Mouse (Mus musculus) liver, embryonic 15.5 days (tissue): ENCODE measurements at regions not wholly inside any gene's neighbourhood (a gene's known extent, or its start where the extent isn't known, plus 50 kb on each side); places are given as distances from the start of the nearest gene placed in this dataset.
A peak's percentile ranks its signal among the peaks of the same experiment; 100 is the strongest.
"Not testable (repeated sequence)": the region's sequence is repeated elsewhere in the genome, so short reads cannot be mapped to it uniquely, and the experiment has no call there.

Experiments used
- ATAC-seq: fragments of 200-750 bp; cut with Nextera tagmentation; 2 replicates; pipeline ENCODE4 v1.8.0; 2017; ENCODE audit warnings: moderate number of reproducible peaks, mild to moderate bottlenecking, moderate library complexity; ENCODE audit not compliant: insufficient read depth
- H3K27ac ChIP-seq: fragments of 300-500 bp; sonication (generic); replicated peaks from 2 replicates; pipeline ENCODE4 v1.5.1; 2015; ENCODE audit warnings: mild to moderate bottlenecking, inconsistent platforms
- H3K27me3 ChIP-seq: fragments of 300-500 bp; sonication (generic); 2 replicates; pipeline ENCODE4 v1.6.1; 2015; ENCODE audit warnings: mild to moderate bottlenecking, inconsistent platforms
- H3K36me3 ChIP-seq: fragments of 300-500 bp; sonication (generic); replicated peaks from 2 replicates; pipeline ENCODE4 v1.6.1; 2015; ENCODE audit warnings: moderate library complexity, mild to moderate bottlenecking, inconsistent platforms
- H3K4me1 ChIP-seq: fragments of 300-500 bp; sonication (generic); replicated peaks from 2 replicates; pipeline ENCODE4 v1.6.1; 2015; ENCODE audit warnings: inconsistent platforms
- H3K4me2 ChIP-seq: fragments of 300-500 bp; sonication (generic); 2 replicates; pipeline ENCODE4 v1.6.1; 2015; ENCODE audit warnings: moderate library complexity, mild to moderate bottlenecking, inconsistent platforms
- H3K4me3 ChIP-seq: fragments of 300-500 bp; sonication (generic); replicated peaks from 2 replicates; pipeline ENCODE4 v1.5.1; 2015; ENCODE audit warnings: mild to moderate bottlenecking, inconsistent platforms
- H3K9ac ChIP-seq: fragments of 300-500 bp; sonication (generic); 2 replicates; pipeline ENCODE4 v1.6.1; 2015; ENCODE audit warnings: moderate library complexity, mild to moderate bottlenecking, inconsistent platforms
- H3K9me3 ChIP-seq: fragments of 300-500 bp; sonication (generic); replicated peaks from 2 replicates; pipeline ENCODE4 v1.6.1; 2016; ENCODE audit warnings: inconsistent platforms
- WGBS: fragments of 180-500 bp; shearing (Covaris S2); methylation state at CpG from one replicate; pipeline ENCODE4 v1.1.7; 2015; ENCODE audit warnings: mixed read lengths; ENCODE audit not compliant: insufficient replicate concordance; 5-methylcytosine and 5-hydroxymethylcytosine counted together

DNA sequence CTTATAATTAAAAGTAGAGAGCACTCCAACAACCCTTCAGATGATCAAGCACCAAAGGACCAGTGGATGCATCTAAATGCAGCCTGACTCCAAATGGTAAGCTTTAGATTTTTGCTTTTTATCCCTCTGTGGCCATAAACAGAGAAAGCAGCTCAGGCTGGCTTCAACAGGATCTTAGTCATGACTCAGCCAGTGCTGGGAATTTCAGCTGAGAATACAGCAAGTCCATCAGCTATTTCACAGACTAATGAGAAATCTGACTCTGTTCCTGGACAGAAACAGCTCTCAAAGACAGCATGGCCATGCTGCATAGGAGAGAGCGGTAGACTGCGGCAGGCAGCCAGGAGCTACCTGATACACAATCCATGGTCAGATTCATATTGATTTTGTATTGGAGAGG, 1800.4 kb upstream of the 5930422O12Rik start:
- H3K36me3 ChIP-seq = no peaks in the 10 kb centered on the region
- H3K4me1 ChIP-seq = no peaks in the 10 kb centered on the region
- no peak for ATAC-seq
- no peak overlapping the region for H3K27ac ChIP-seq
- no peak overlapping the region for H3K4me2 ChIP-seq
- 74% methylated on average over 2 of the region's 2 CpGs for WGBS
- H3K27me3 ChIP-seq = no peaks in the 10 kb centered on the region
- H3K9me3 ChIP-seq = no peaks in the 10 kb centered on the region
- H3K9ac ChIP-seq = no peak overlapping the region
- no peak overlapping the region for H3K4me3 ChIP-seq

GRCm38 (mm10) chr8:31638417-31638816, 1790.1 kb upstream of the 5930422O12Rik start:
- WGBS = 52% methylated on average over 3 of the region's 3 CpGs
- Histone ChIP-seq H3K9ac (no peak overlapping the region), H3K27ac (no peak overlapping the region), H3K9me3 (no peaks in the 10 kb centered on the region), H3K27me3 (no peaks in the 10 kb centered on the region), H3K36me3 (no peaks in the 10 kb centered on the region), H3K4me3 (no peak overlapping the region), H3K4me1 (no peaks in the 10 kb centered on the region), H3K4me2 (no peak overlapping the region)
- no peak for ATAC-seq

- H3K4me3 ChIP-seq = no peak overlapping the region
- no peaks in the 10 kb centered on the region for H3K36me3 ChIP-seq
- no peaks in the 10 kb centered on the region for H3K9me3 ChIP-seq
- no peak overlapping the region for H3K27ac ChIP-seq
- no peaks in the 10 kb centered on the region for H3K4me1 ChIP-seq
- no peak overlapping the region for H3K9ac ChIP-seq
- ATAC-seq = no peak
- no peaks in the 10 kb centered on the region for H3K27me3 ChIP-seq
- H3K4me2 ChIP-seq = no peak overlapping the region
These were observed 1764.8 kb upstream of the 5930422O12Rik start for GRCm38 (mm10) chr8:31663717-31664116.

- Histone ChIP-seq H3K4me2 (no peak overlapping the region), H3K36me3 (no peaks in the 10 kb centered on the region), H3K4me1 (no peaks in the 10 kb centered on the region), H3K27ac (no peak overlapping the region), H3K9ac (no peak overlapping the region), H3K27me3 (no peaks in the 10 kb centered on the region), H3K4me3 (no peak overlapping the region), H3K9me3 (no peaks in the 10 kb centered on the region)
- WGBS = 71% methylated on average over 4 of the region's 4 CpGs
- ATAC-seq = no peak
These were observed 1763.0 kb upstream of the 5930422O12Rik start for GRCm38 (mm10) chr8:31665485-31665884.

- Histone ChIP-seq H3K27ac (no peak overlapping the region), H3K27me3 (no peaks in the 10 kb centered on the region), H3K9me3 (no peaks in the 10 kb centered on the region), H3K36me3 (no peaks in the 10 kb centered on the region), H3K4me1 (no peaks in the 10 kb centered on the region), H3K4me2 (no peak overlapping the region), H3K4me3 (no peak overlapping the region), H3K9ac (no peak overlapping the region)
- ATAC-seq = no peak
- WGBS = 48% methylated on average over 2 of the region's 2 CpGs
These were observed 1724.3 kb upstream of the 5930422O12Rik start for GRCm38 (mm10) chr8:31704168-31704567.

DNA sequence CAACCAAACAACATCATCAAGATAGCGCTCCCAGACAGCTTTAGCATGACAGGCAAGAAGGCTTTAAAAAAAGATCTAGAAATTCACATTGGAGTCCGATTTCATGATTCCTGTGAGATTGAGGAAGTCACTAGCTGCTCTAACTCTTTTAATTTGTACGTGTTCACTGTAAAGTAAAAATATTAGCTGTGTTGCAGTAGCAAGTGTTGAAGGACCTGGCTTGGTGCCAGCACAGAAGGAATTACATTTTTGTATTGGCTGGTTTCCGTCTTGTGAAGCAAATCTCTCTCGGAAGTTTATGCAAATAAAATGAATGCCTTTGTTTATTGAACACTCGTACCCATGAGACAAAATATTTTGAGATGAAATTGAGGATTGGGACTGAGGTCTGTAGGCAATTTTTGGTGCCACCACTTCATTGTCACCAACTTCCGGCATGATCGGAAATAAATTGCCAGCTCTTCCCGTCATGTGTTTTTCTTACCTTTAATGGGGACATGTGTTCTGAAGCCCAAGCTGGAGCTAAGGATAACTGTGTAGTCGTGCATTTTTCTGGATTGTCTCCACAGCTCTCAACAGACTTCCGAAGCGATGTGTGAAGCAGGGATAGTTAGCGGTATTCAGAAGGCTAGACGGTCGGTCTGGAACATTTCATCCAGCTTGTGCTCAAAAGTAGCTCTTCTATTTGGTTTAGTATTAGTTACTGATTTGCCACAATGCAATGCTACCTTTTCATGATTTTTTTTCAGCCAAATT, 1715.0 kb upstream of the 5930422O12Rik start:
- no peak overlapping the region for H3K4me2 ChIP-seq
- H3K27me3 ChIP-seq = no peaks in the 10 kb centered on the region
- no peak for ATAC-seq
- H3K4me1 ChIP-seq = peaks cover 4% of the 10 kb centered on the region
- 73% methylated on average over 15 of the region's 15 CpGs for WGBS
- no peak overlapping the region for H3K4me3 ChIP-seq
- no peaks in the 10 kb centered on the region for H3K9me3 ChIP-seq
- H3K36me3 ChIP-seq = no peaks in the 10 kb centered on the region
- no peak overlapping the region for H3K27ac ChIP-seq
- no peak overlapping the region for H3K9ac ChIP-seq

DNA sequence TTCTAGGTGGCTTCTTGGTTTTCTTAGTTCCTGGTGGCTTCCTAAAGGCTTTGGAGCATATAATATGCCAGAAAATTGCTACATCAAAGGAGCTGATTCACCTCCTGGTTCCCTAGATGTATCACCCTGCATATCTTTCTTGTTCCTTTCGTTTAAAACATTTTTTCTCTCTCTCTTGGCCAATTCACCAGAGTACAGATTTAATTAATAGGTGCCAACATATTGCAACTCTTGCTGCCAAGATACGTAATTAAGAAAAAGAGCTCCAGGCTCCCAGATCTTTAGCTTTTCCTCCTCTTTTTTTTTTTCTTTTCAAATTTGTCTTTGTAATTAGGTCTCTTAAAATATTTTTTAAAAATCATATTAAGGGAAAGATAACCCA, 1714.4 kb upstream of the 5930422O12Rik start:
- no peak overlapping the region for H3K9ac ChIP-seq
- H3K36me3 ChIP-seq = no peaks in the 10 kb centered on the region
- 60% methylated on average over 2 of the region's 2 CpGs for WGBS
- no peaks in the 10 kb centered on the region for H3K9me3 ChIP-seq
- peaks cover 9% of the 10 kb centered on the region for H3K4me1 ChIP-seq
- no peaks in the 10 kb centered on the region for H3K27me3 ChIP-seq
- no peak overlapping the region for H3K27ac ChIP-seq
- H3K4me2 ChIP-seq = no peak overlapping the region
- H3K4me3 ChIP-seq = no peak overlapping the region
- ATAC-seq = no peak

- WGBS = 15% methylated on average over 3 of the region's 3 CpGs
- H3K4me1 ChIP-seq = peaks cover 46% of the 10 kb centered on the region
- H3K9me3 ChIP-seq = no peaks in the 10 kb centered on the region
- no peak overlapping the region for H3K9ac ChIP-seq
- peak overlapping the region; percentile 83 for H3K27ac ChIP-seq
- peak overlapping the region; percentile 50 for H3K4me2 ChIP-seq
- H3K4me3 ChIP-seq = no peak overlapping the region
- no peaks in the 10 kb centered on the region for H3K27me3 ChIP-seq
- no peaks in the 10 kb centered on the region for H3K36me3 ChIP-seq
- ATAC-seq = peak; percentile 93
These were observed 1708.5 kb upstream of the 5930422O12Rik start for GRCm38 (mm10) chr8:31720021-31720420.

- no peak overlapping the region for H3K9ac ChIP-seq
- H3K27me3 ChIP-seq = no peaks in the 10 kb centered on the region
- WGBS = 14% methylated on average over 3 of the region's 3 CpGs
- H3K36me3 ChIP-seq = no peaks in the 10 kb centered on the region
- H3K4me1 ChIP-seq = peaks cover 51% of the 10 kb centered on the region
- H3K4me3 ChIP-seq = no peak overlapping the region
- peak; percentile 59 for ATAC-seq
- H3K4me2 ChIP-seq = peak overlapping the region; percentile 50
- H3K27ac ChIP-seq = peak overlapping the region; percentile 83
- no peaks in the 10 kb centered on the region for H3K9me3 ChIP-seq
These were observed 1707.9 kb upstream of the 5930422O12Rik start for GRCm38 (mm10) chr8:31720585-31720984.

DNA sequence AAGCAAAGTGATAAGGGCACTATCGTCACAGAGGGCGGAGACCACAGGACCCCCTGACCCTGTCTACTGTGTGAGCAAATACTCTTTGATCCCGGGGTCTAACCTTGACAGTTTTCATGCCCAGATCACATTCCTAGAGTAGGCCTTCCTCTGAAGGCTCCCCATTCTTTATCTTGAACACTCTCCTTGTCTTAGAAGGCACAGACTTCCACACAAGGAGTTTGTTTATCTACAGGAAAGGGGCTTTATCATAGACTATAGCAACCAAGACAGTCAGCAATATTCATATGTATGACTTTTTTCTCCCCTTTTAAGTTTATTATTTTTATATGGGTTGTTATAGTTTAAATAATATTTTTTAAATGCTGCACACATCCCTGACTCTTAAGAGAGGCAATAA, 1703.1 kb upstream of the 5930422O12Rik start:
- 0 out of 2 replicates have a peak overlapping the region, but pooled peaks have one; percentile 1 for H3K4me2 ChIP-seq
- H3K27ac ChIP-seq = 0 out of 2 replicates have a peak overlapping the region, but pooled peaks have one; percentile 38
- no peak overlapping the region for H3K4me3 ChIP-seq
- H3K9me3 ChIP-seq = no peaks in the 10 kb centered on the region
- no peaks in the 10 kb centered on the region for H3K27me3 ChIP-seq
- no peak overlapping the region for H3K9ac ChIP-seq
- H3K36me3 ChIP-seq = no peaks in the 10 kb centered on the region
- ATAC-seq = peak; percentile 63
- WGBS = 16% methylated on average over 3 of the region's 3 CpGs
- peaks cover 37% of the 10 kb centered on the region for H3K4me1 ChIP-seq

DNA sequence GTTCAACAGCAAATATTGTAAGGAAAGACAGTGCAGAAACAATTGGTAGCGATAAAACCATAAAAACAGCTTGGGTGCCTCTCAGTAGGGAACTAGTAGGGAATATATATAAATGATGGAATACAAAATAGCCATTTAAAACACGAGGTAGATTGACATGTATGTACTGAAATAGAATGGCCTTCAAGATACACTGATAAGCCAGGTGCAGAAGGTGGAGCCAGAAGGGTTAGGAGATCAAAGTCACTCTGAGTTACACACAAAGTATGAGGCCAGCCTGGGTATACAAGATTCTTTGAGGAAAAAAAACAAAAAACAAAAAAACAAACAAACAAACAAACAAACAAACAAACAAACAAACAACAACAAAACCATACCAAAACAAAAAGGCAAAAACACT, 1692.9 kb upstream of the 5930422O12Rik start:
- Histone ChIP-seq H3K27me3 (no peaks in the 10 kb centered on the region), H3K9me3 (no peaks in the 10 kb centered on the region), H3K27ac (no peak overlapping the region), H3K36me3 (no peaks in the 10 kb centered on the region), H3K4me3 (no peak overlapping the region), H3K4me2 (no peak overlapping the region), H3K9ac (no peak overlapping the region), H3K4me1 (no peaks in the 10 kb centered on the region)
- 47% methylated on average over 2 of the region's 2 CpGs for WGBS
- no peak for ATAC-seq

- H3K4me3 ChIP-seq, H3K27ac ChIP-seq, H3K36me3 ChIP-seq, H3K4me1 ChIP-seq, H3K9me3 ChIP-seq, H3K27me3 ChIP-seq, H3K4me2 ChIP-seq, H3K9ac ChIP-seq, ATAC-seq: not testable (repeated sequence)
- 43% methylated on average over 6 of the region's 6 CpGs for WGBS
These were observed 1691.2 kb upstream of the 5930422O12Rik start for GRCm38 (mm10) chr8:31737314-31737713.
